Mouse (Mus musculus) C2C12 (cell line): ENCODE measurements around the gene Prdx1. TPM values are rescaled to one million over a fixed set of nuclear protein-coding genes. Genes with fewer than 3 reads are reported as not detected.
A peak's percentile ranks its signal among the peaks of the same experiment; 100 is the strongest.

Source experiments
- H3K27me3 ChIP-seq: one replicate; pipeline ENCODE4 v1.6.1; 2011; ENCODE audit not compliant: control insufficient read depth, insufficient read depth, insufficient read length
- H3K36me3 ChIP-seq: one replicate; pipeline ENCODE4 v1.6.1; 2011; ENCODE audit not compliant: control insufficient read depth, insufficient read depth
- H3K4me3 ChIP-seq: one replicate; pipeline ENCODE4 v1.5.1; 2011; ENCODE audit warnings: mild to moderate bottlenecking, control low read depth; ENCODE audit not compliant: poor library complexity, insufficient read depth, severe bottlenecking
- H3K79me2 ChIP-seq: one replicate; pipeline ENCODE4 v1.6.1; 2011; ENCODE audit not compliant: control insufficient read depth, insufficient read depth
- H3K79me3 ChIP-seq: one replicate; pipeline ENCODE4 v1.6.1; 2011; ENCODE audit warnings: low read depth, control low read depth
- H3ac ChIP-seq: one replicate; pipeline ENCODE3; 2011; ENCODE audit warnings: low read depth; ENCODE audit not compliant: control insufficient read depth, insufficient read length
- CEBPB ChIP-seq: IDR thresholded peaks from one replicate; pipeline ENCODE4 v1.6.1; 2011; ENCODE audit warnings: low read depth, mild to moderate bottlenecking, control low read depth, moderate library complexity
- CTCF ChIP-seq: IDR thresholded peaks from one replicate; pipeline ENCODE4 v1.5.1; 2011; ENCODE audit not compliant: control insufficient read depth, insufficient read depth, insufficient read length
- FOSL1 ChIP-seq: IDR thresholded peaks from one replicate; pipeline ENCODE4 v1.8.0; 2011; ENCODE audit warnings: mild to moderate bottlenecking, low read length; ENCODE audit not compliant: poor library complexity, insufficient read depth, severe bottlenecking
- MAX ChIP-seq: IDR thresholded peaks from one replicate; pipeline ENCODE4 v1.6.1; 2011; ENCODE audit warnings: mild to moderate bottlenecking, control low read depth
- MYOD1 ChIP-seq: IDR thresholded peaks from one replicate; pipeline ENCODE4 v1.6.1; 2011; ENCODE audit warnings: low read depth; ENCODE audit not compliant: control insufficient read depth, insufficient read length
- MYOG ChIP-seq: IDR thresholded peaks from one replicate; pipeline ENCODE4 v1.6.1; 2011; ENCODE audit not compliant: control insufficient read depth, insufficient read length; ENCODE audit errors: extremely low read depth
- USF1 ChIP-seq: IDR thresholded peaks from one replicate; pipeline ENCODE4 v1.6.1; 2011; ENCODE audit warnings: low read depth, mild to moderate bottlenecking, control low read depth, moderate library complexity
- polyA plus RNA-seq: library from polyadenylated mRNA; unstranded; fragments of >200 nt; fragmentation: generic; extraction: Trizol; gene quantifications from one replicate; pipeline ENCODE4 v1.2.1, GENCODE M21; 2012; ENCODE audit warnings: missing spikeins

Gene Prdx1
- polyA plus RNA-seq, 1 experiment: 459 TPM

DNA sequence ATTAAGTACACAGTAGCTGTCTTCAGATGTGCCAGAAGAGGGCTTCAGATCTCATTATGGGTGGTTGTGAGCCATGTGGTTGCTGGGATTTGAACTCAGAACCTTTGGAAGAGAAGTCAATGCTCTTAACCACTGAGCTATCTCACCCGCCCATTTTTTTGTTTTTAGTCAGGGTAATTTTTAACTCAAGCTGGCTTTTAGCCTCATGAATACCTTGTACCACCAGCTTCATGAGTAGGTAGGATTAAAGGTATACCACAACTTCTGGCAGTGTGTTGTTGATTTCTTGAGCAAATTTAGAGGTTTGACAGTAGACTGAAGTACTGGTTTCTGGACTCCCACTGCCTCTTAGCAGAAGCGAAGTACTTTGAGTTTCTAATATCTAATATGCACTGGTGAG is 6.8 kb downstream of the Prdx1 start:
- Histone ChIP-seq H3K36me3 (peaks cover 98% of the 10 kb centered on the region), H3K79me3 (peaks cover 72% of the 10 kb centered on the region), H3ac (no peak overlapping the region), H3K79me2 (peaks cover 98% of the 10 kb centered on the region), H3K4me3 (no peak overlapping the region), H3K27me3 (no peaks in the 10 kb centered on the region)
- no peak for TF ChIP-seq MYOG
- TF ChIP-seq CTCF: no peak
- TF ChIP-seq FOSL1: no peak
- no peak for TF ChIP-seq MYOD1
- TF ChIP-seq CEBPB: no peak
- no peak for TF ChIP-seq USF1
- TF ChIP-seq MAX: no peak

- TF ChIP-seq CTCF (no peak), MAX (no peak), USF1 (no peak), MYOD1 (no peak), CEBPB (no peak), FOSL1 (no peak), MYOG (no peak)
- Histone ChIP-seq H3K79me2 (peaks cover 98% of the 10 kb centered on the region), H3K27me3 (no peaks in the 10 kb centered on the region), H3ac (no peak overlapping the region), H3K4me3 (no peak overlapping the region), H3K79me3 (peaks cover 58% of the 10 kb centered on the region), H3K36me3 (peaks cover 98% of the 10 kb centered on the region)
Observed at GRCm38 (mm10) chr4:116693785-116694184, 8.4 kb downstream of the Prdx1 start.

DNA sequence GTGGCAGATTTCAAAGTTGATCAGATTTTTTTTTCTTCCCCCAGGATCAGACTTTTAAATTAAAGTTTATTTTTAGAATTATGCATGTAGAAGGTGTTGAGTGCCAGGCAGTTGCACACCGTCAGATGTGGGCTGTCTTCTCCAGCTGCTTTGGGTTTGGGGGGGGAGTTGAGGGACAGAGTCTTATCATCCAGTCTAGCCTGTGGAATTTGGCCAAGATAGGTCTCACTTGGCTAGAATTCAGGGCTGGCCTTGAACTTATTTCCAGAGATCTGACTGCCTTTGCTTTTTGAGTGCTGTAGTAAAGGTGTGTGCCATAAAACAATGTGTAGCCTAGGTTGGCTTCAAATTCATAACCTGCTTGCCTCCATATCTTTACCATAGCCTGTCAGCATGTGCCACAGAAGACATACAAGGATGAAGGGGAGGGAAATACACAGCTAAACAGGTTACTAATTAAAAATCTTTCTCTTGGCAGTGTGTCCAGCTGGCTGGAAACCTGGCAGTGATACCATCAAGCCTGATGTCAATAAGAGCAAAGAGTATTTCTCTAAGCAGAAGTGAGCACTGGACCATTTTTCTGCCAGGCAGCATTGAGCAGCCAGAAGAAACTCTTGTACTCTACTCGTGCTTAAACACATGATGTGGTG is 13.5 kb downstream of the Prdx1 start:
- Histone ChIP-seq H3K36me3 (peaks cover 78% of the 10 kb centered on the region), H3K27me3 (no peaks in the 10 kb centered on the region), H3ac (no peak overlapping the region), H3K79me2 (peaks cover 51% of the 10 kb centered on the region), H3K79me3 (peaks cover 16% of the 10 kb centered on the region), H3K4me3 (no peak overlapping the region)
- no peak for TF ChIP-seq MAX
- no peak for TF ChIP-seq CEBPB
- TF ChIP-seq MYOD1: no peak

GRCm38 (mm10) chr4:116700964-116701363 is 15.6 kb downstream of the Prdx1 start:
- H3K4me3 ChIP-seq: no peak overlapping the region
- no peaks in the 10 kb centered on the region for H3K27me3 ChIP-seq
- H3K79me2 ChIP-seq: peaks cover 32% of the 10 kb centered on the region
- H3K36me3 ChIP-seq: peaks cover 67% of the 10 kb centered on the region
- TF ChIP-seq CTCF: no peak
- H3K79me3 ChIP-seq: peaks cover 3% of the 10 kb centered on the region
- no peak overlapping the region for H3ac ChIP-seq

DNA sequence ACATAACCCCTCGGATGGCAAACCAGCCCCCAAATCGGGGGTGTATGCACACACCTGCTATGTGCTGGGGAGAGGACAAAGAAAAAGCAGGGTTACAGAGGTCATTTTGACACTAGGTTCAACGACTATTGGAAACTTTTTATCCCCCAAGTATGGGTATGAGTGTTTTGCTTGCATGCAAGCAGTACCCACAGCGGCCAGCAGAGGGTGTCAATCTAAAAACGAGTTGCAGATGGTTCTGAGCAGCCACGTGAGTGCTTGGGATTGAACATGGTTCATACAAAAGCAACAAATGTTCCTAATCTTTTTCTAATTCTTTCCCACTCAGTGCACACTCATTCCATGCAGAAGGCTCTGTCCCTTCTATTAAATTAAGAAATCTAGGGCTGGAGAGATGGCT is 18.5 kb downstream of the Prdx1 start:
- Histone ChIP-seq H3ac (no peak overlapping the region), H3K36me3 (peaks cover 40% of the 10 kb centered on the region), H3K4me3 (no peak overlapping the region), H3K79me3 (no peaks in the 10 kb centered on the region), H3K79me2 (peaks cover 3% of the 10 kb centered on the region), H3K27me3 (no peaks in the 10 kb centered on the region)
- TF ChIP-seq CTCF (peak; percentile 49), USF1 (peak; percentile 61), MAX (peak; percentile 69), FOSL1 (no peak)

GRCm38 (mm10) chr4:116707666-116708065 is 22.3 kb downstream of the Prdx1 start:
- Histone ChIP-seq H3K36me3 (peaks cover 15% of the 10 kb centered on the region), H3K79me3 (peaks cover 3% of the 10 kb centered on the region), H3K79me2 (no peaks in the 10 kb centered on the region), H3ac (peak overlapping the region; percentile 70), H3K4me3 (peak overlapping the region; percentile 55), H3K27me3 (no peaks in the 10 kb centered on the region)
- TF ChIP-seq FOSL1 (no peak), USF1 (no peak), CTCF (no peak), MYOD1 (no peak), MAX (no peak), CEBPB (no peak), MYOG (no peak)
